Mouse (Mus musculus): Measurements from ENCODE around the gene Rab23. TPM values are rescaled to one million over a fixed set of nuclear protein-coding genes. Genes with fewer than 3 reads are reported as not detected.
A peak's percentile ranks its signal among the peaks of the same experiment; 100 is the strongest.

Gene Rab23
- 77.8 and 107 TPM in 2 replicates for polyA plus RNA-seq (2011; ENCODE audit: insufficient read length, low read depth, missing spikeins)

GRCm38 (mm10) chr1:33719733-33720225 is at the start of gene Rab23:
TSS of gene Rab23 (plus strand) at chr1:33719887.
- H3K4me1 ChIP-seq (ENCODE audit: control insufficient read depth, insufficient read depth, low read length), result peaks cover 10% of the 10 kb centered on the region; the same call in 1 of the 2 replicates
- no peak for TF ChIP-seq CTCF (IDR thresholded peaks at IDR 0.05; ENCODE audit: borderline replicate concordance, insufficient read depth, low read length)
- peak; percentile 76 for TF ChIP-seq POLR2A (IDR thresholded peaks at IDR 0.05; ENCODE audit: low read depth, low read length)
- H3K4me3 ChIP-seq (ENCODE audit: insufficient read depth, low read length), result peak within 1 kb of the TSS; percentile 92
- peak within 1 kb of the TSS; percentile 45 for H3K27ac ChIP-seq (ENCODE audit: insufficient read depth, low read length)

- H3K4me1 ChIP-seq (ENCODE audit: control insufficient read depth, insufficient read depth, low read length), result peaks cover 9% of the 10 kb centered on the region
- peak overlapping the region; percentile 82 for H3K4me3 ChIP-seq (ENCODE audit: insufficient read depth, low read length)
- no peak for TF ChIP-seq CTCF (IDR thresholded peaks at IDR 0.05; ENCODE audit: borderline replicate concordance, insufficient read depth, low read length)
- TF ChIP-seq POLR2A (IDR thresholded peaks at IDR 0.05; ENCODE audit: low read depth, low read length), result peak; percentile 66; the same call in 1 of the 2 replicates
- H3K27ac ChIP-seq (ENCODE audit: insufficient read depth, low read length), result peak overlapping the region; percentile 77
These were observed 49.5 kb upstream of the Rab23 start for GRCm38 (mm10) chr1:33670164-33670616.

- no peak for TF ChIP-seq CTCF (IDR thresholded peaks at IDR 0.05; ENCODE audit: borderline replicate concordance, insufficient read depth, low read length)
- peak overlapping the region; percentile 68 for H3K27ac ChIP-seq (ENCODE audit: insufficient read depth, low read length)
- H3K4me3 ChIP-seq (ENCODE audit: insufficient read depth, low read length), result no peak overlapping the region
- peaks cover 9% of the 10 kb centered on the region for H3K4me1 ChIP-seq (ENCODE audit: control insufficient read depth, insufficient read depth, low read length)
These were observed 48.2 kb upstream of the Rab23 start for GRCm38 (mm10) chr1:33671441-33671840.

GRCm38 (mm10) chr1:33672083-33672482 is 47.6 kb upstream of the Rab23 start:
- peaks cover 9% of the 10 kb centered on the region for H3K4me1 ChIP-seq (ENCODE audit: control insufficient read depth, insufficient read depth, low read length)
- H3K4me3 ChIP-seq (ENCODE audit: insufficient read depth, low read length), result no peak overlapping the region
- peak overlapping the region; percentile 39; the same call in 1 of the 2 replicates for H3K27ac ChIP-seq (ENCODE audit: insufficient read depth, low read length)
- TF ChIP-seq POLR2A (IDR thresholded peaks at IDR 0.05; ENCODE audit: low read depth, low read length) (no peak), CTCF (IDR thresholded peaks at IDR 0.05; ENCODE audit: borderline replicate concordance, insufficient read depth, low read length) (no peak)

- 0 out of 2 replicates have a peak, but pooled peaks have one; percentile 18 for TF ChIP-seq CTCF (IDR thresholded peaks at IDR 0.05; ENCODE audit: borderline replicate concordance, insufficient read depth, low read length)
- no peak for TF ChIP-seq POLR2A (IDR thresholded peaks at IDR 0.05; ENCODE audit: low read depth, low read length)
- peaks cover 9% of the 10 kb centered on the region for H3K4me1 ChIP-seq (ENCODE audit: control insufficient read depth, insufficient read depth, low read length)
- peak overlapping the region; percentile 97 for H3K27ac ChIP-seq (ENCODE audit: insufficient read depth, low read length)
- no peak overlapping the region for H3K4me3 ChIP-seq (ENCODE audit: insufficient read depth, low read length)
These were observed 47.2 kb upstream of the Rab23 start for GRCm38 (mm10) chr1:33672514-33672913.

GRCm38 (mm10) chr1:33673158-33673960 is 46.3 kb upstream of the Rab23 start:
- TF ChIP-seq POLR2A (IDR thresholded peaks at IDR 0.05; ENCODE audit: low read depth, low read length), result no peak
- TF ChIP-seq CTCF (IDR thresholded peaks at IDR 0.05; ENCODE audit: borderline replicate concordance, insufficient read depth, low read length), result no peak
- Histone ChIP-seq H3K27ac (ENCODE audit: insufficient read depth, low read length) (peak overlapping the region; percentile 97), H3K4me1 (ENCODE audit: control insufficient read depth, insufficient read depth, low read length) (peaks cover 9% of the 10 kb centered on the region), H3K4me3 (ENCODE audit: insufficient read depth, low read length) (no peak overlapping the region)

GRCm38 (mm10) chr1:33680435-33680834 is 39.3 kb upstream of the Rab23 start:
- Histone ChIP-seq H3K27ac (ENCODE audit: insufficient read depth, low read length) (no peak overlapping the region), H3K4me3 (ENCODE audit: insufficient read depth, low read length) (no peak overlapping the region), H3K4me1 (ENCODE audit: control insufficient read depth, insufficient read depth, low read length) (peaks cover 5% of the 10 kb centered on the region; the same call in 1 of the 2 replicates)
- TF ChIP-seq CTCF (IDR thresholded peaks at IDR 0.05; ENCODE audit: borderline replicate concordance, insufficient read depth, low read length), result no peak
- no peak for TF ChIP-seq POLR2A (IDR thresholded peaks at IDR 0.05; ENCODE audit: low read depth, low read length)

GRCm38 (mm10) chr1:33680890-33681289 is 38.8 kb upstream of the Rab23 start:
- TF ChIP-seq POLR2A (IDR thresholded peaks at IDR 0.05; ENCODE audit: low read depth, low read length) (no peak), CTCF (IDR thresholded peaks at IDR 0.05; ENCODE audit: borderline replicate concordance, insufficient read depth, low read length) (no peak)
- Histone ChIP-seq H3K27ac (ENCODE audit: insufficient read depth, low read length) (no peak overlapping the region), H3K4me3 (ENCODE audit: insufficient read depth, low read length) (no peak overlapping the region), H3K4me1 (ENCODE audit: control insufficient read depth, insufficient read depth, low read length) (peaks cover 5% of the 10 kb centered on the region; the same call in 1 of the 2 replicates)

GRCm38 (mm10) chr1:33684459-33684858 is 35.2 kb upstream of the Rab23 start:
- Histone ChIP-seq H3K27ac (ENCODE audit: insufficient read depth, low read length) (no peak overlapping the region), H3K4me1 (ENCODE audit: control insufficient read depth, insufficient read depth, low read length) (peaks cover 14% of the 10 kb centered on the region), H3K4me3 (ENCODE audit: insufficient read depth, low read length) (no peak overlapping the region)
- no peak for TF ChIP-seq CTCF (IDR thresholded peaks at IDR 0.05; ENCODE audit: borderline replicate concordance, insufficient read depth, low read length)

- H3K27ac ChIP-seq (ENCODE audit: insufficient read depth, low read length), result peak overlapping the region; percentile 72
These were observed 30.9 kb upstream of the Rab23 start for GRCm38 (mm10) chr1:33688810-33689209.

More at GRCm38 (mm10) chr1:33688810-33689209, 30.9 kb upstream of the Rab23 start:
- no peak for TF ChIP-seq POLR2A (IDR thresholded peaks at IDR 0.05; ENCODE audit: low read depth, low read length)
- Histone ChIP-seq H3K4me1 (ENCODE audit: control insufficient read depth, insufficient read depth, low read length) (peaks cover 9% of the 10 kb centered on the region), H3K4me3 (ENCODE audit: insufficient read depth, low read length) (no peak overlapping the region)
